ENCODE assay signal across 15 mouse cellular contexts in the genomic region with DNA sequence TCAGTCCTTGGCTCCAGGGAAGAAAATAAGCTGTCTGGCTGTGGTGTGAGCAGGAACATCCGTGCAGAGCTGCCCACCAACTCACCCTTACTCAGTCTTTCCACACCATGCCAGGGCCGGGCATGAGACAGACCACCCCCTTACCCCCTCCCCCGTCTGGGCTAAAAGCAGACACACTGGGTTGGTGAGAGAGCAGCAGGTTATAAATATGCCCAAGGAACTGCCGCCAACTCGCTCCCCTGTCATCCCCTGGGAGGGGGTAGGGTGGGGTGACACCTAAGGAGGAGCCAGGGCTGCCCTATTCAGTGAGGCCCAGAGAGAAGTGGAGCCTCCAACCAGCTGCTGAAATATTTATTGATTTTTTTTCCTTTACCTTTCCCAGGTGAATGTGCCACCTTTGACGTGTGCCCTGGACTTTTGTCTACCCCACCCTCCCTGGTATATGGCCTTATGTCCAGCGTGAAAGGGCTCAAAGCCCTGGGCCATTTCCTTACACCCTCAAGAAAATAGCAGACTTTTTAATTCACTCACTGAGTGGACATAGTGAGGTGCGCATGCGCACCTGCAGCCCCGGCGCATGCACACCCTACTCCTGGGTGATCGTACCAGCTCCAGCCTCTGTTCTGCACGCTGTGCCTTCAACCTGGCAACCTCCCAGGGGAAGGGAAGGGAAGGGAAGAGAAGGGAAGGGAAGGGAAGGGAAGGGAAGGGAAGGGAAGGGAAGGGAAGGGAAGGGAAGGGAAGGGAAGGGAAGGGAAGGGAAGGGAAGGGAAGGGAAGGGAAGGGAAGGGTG. TPM values are rescaled to one million over a fixed set of nuclear protein-coding genes. Genes with fewer than 3 reads are reported as not detected.
A peak's percentile ranks its signal among the peaks of the same experiment; 100 is the strongest.
DNase-seq lines count a peak whose midpoint lies in the region; ATAC-seq lines count a peak whose summit lies in the region.
"Had no signal": no experiment of that assay in that cellular context is flagged by ENCODE, and none has a peak within 500 bp of the region (broad histone marks: within the 10 kb centered on the region; RNA-seq: fewer than 3 reads in every experiment).

No protein-coding gene starts in this region.

- ATAC-seq in heart, embryonic 11.5 days (replicated peaks; ENCODE audit: insufficient number of reproducible peaks, low FRiP score, low TSS enrichment): no peak
- ATAC-seq in embryonic facial prominence, embryonic 14.5 days (ENCODE audit: low read depth): peak; percentile 34; the same call in 1 of the 2 replicates
- ATAC-seq in hindbrain, embryonic 14.5 days (ENCODE audit: low FRiP score): no peak
- no peak for ATAC-seq in neural tube, embryonic 11.5 days (ENCODE audit: insufficient read depth, low FRiP score, low TSS enrichment)

- peaks cover 13% of the 10 kb centered on the region; the same call in 1 of the 2 replicates for H3K4me1 ChIP-seq in heart, embryonic 11.5 days (ENCODE audit: control insufficient read depth, insufficient read depth, low read length)
- 0 out of 2 replicates have a peak, but pooled peaks cover 9% of the 10 kb centered on the region for H3K4me1 ChIP-seq in embryonic facial prominence, embryonic 14.5 days (ENCODE audit: control insufficient read depth, insufficient read depth, low read length)
- H3K4me1 ChIP-seq in hindbrain, embryonic 14.5 days (replicated peaks; ENCODE audit: control insufficient read depth, insufficient read depth, low read length): peaks cover 8% of the 10 kb centered on the region
- H3K4me1 ChIP-seq in neural tube, embryonic 11.5 days (ENCODE audit: control insufficient read depth, insufficient read depth, low read length): peaks cover 29% of the 10 kb centered on the region

- H3K9me3 ChIP-seq in heart, embryonic 11.5 days (replicated peaks; ENCODE audit: control insufficient read depth, low read length): no peaks in the 10 kb centered on the region
- no peaks in the 10 kb centered on the region for H3K9me3 ChIP-seq in embryonic facial prominence, embryonic 14.5 days (ENCODE audit: control insufficient read depth, low read length)
- H3K9me3 ChIP-seq in hindbrain, embryonic 14.5 days (ENCODE audit: control insufficient read depth, low read length): no peaks in the 10 kb centered on the region
- H3K9me3 ChIP-seq in neural tube, embryonic 11.5 days (ENCODE audit: control insufficient read depth, low read length): no peaks in the 10 kb centered on the region

- H3K9ac ChIP-seq in heart, embryonic 11.5 days (ENCODE audit: low read depth, low read length): no peak overlapping the region
- H3K9ac ChIP-seq in embryonic facial prominence, embryonic 14.5 days (ENCODE audit: low read depth, low read length): no peak overlapping the region
- H3K9ac ChIP-seq in hindbrain, embryonic 14.5 days: no peak overlapping the region
- H3K9ac ChIP-seq in neural tube, embryonic 11.5 days (ENCODE audit: low read length): peak overlapping the region; percentile 18; the same call in 1 of the 2 replicates

- 8% methylated on average over 13 of the region's 13 CpGs for WGBS in heart, embryonic 11.5 days (ENCODE audit: insufficient replicate concordance)
- 3% methylated on average over 12 of the region's 13 CpGs for WGBS in embryonic facial prominence, embryonic 14.5 days
- 3% methylated on average over 13 of the region's 13 CpGs for WGBS in hindbrain, embryonic 14.5 days
- 4% methylated on average over 12 of the region's 13 CpGs for WGBS in neural tube, embryonic 11.5 days

- DNase-seq in heart, postnatal 4 days: peak; percentile 63
- no peak for DNase-seq in embryonic facial prominence, embryonic 14.5 days (ENCODE audit: low spot score)
- DNase-seq in hindbrain, embryonic 14.5 days (ENCODE audit: low spot score): peak; percentile 63
- peak; percentile 57 for DNase-seq in neural tube, embryonic 11.5 days (ENCODE audit: low spot score)
- no peak for DNase-seq in adrenal gland, adult (ENCODE audit: inconsistent age in 2 of 2, low spot score in 1 of 2)
- DNase-seq in spleen, postnatal 10 days (ENCODE audit: low spot score in 2 of 2): no peak
- DNase-seq: adrenal gland, adult 8-10 months; lung, postnatal 10 days; right cerebral cortex, postnatal 14 days had no signal

- H3K27ac ChIP-seq in heart, embryonic 11.5 days (ENCODE audit: low read depth, low read length): no peak overlapping the region
- H3K27ac ChIP-seq in embryonic facial prominence, embryonic 14.5 days (replicated peaks; ENCODE audit: low read depth, low read length): no peak overlapping the region
- H3K27ac ChIP-seq in hindbrain, embryonic 14.5 days: no peak overlapping the region
- no peak overlapping the region for H3K27ac ChIP-seq in neural tube, embryonic 11.5 days (ENCODE audit: low read depth, low read length)

- no peak overlapping the region; the same call in 1 of the 2 replicates for H3K4me2 ChIP-seq in heart, embryonic 11.5 days
- no peak overlapping the region for H3K4me2 ChIP-seq in embryonic facial prominence, embryonic 14.5 days (ENCODE audit: low read depth, low read length)
- peak overlapping the region; percentile 3; the same call in 1 of the 2 replicates for H3K4me2 ChIP-seq in hindbrain, embryonic 14.5 days (replicated peaks)
- H3K4me2 ChIP-seq in neural tube, embryonic 11.5 days (ENCODE audit: low read depth): no peak overlapping the region; the same call in 1 of the 2 replicates

- H3K36me3 ChIP-seq in heart, embryonic 11.5 days (ENCODE audit: control insufficient read depth, insufficient read depth, low read length): no peaks in the 10 kb centered on the region
- no peaks in the 10 kb centered on the region for H3K36me3 ChIP-seq in embryonic facial prominence, embryonic 14.5 days (ENCODE audit: control insufficient read depth, insufficient read depth, low read length)
- H3K36me3 ChIP-seq in hindbrain, embryonic 14.5 days (replicated peaks; ENCODE audit: control insufficient read depth, insufficient read depth): no peaks in the 10 kb centered on the region
- no peaks in the 10 kb centered on the region for H3K36me3 ChIP-seq in neural tube, embryonic 11.5 days (ENCODE audit: control insufficient read depth, insufficient read depth, low read length)

- H3K4me3 ChIP-seq in heart, embryonic 11.5 days (ENCODE audit: low read depth, low read length): no peak overlapping the region
- no peak overlapping the region for H3K4me3 ChIP-seq in embryonic facial prominence, embryonic 14.5 days (ENCODE audit: low read depth, low read length)
- no peak overlapping the region for H3K4me3 ChIP-seq in hindbrain, embryonic 14.5 days (replicated peaks; ENCODE audit: low read length)
- H3K4me3 ChIP-seq in neural tube, embryonic 11.5 days (ENCODE audit: low read depth, low read length): no peak overlapping the region
- H3K4me3 ChIP-seq: myocyte had no signal

- H3K27me3 ChIP-seq in heart, embryonic 11.5 days (ENCODE audit: control insufficient read depth, insufficient read depth, low read length): peaks cover 100% of the 10 kb centered on the region
- peaks cover 99% of the 10 kb centered on the region for H3K27me3 ChIP-seq in embryonic facial prominence, embryonic 14.5 days (replicated peaks; ENCODE audit: control insufficient read depth, insufficient read depth, low read length)
- H3K27me3 ChIP-seq in hindbrain, embryonic 14.5 days (ENCODE audit: control insufficient read depth, insufficient read depth, low read length): peaks cover 98% of the 10 kb centered on the region
- H3K27me3 ChIP-seq in neural tube, embryonic 11.5 days (ENCODE audit: control insufficient read depth, insufficient read depth, low read length): peaks cover 93% of the 10 kb centered on the region

RNA-seq across cellular contexts. Expression of gene Wnt1, which starts 7.3 kb away (rescaled TPM):
- total RNA-seq in heart, postnatal 4 days (2021): not detected
- polyA plus RNA-seq in heart, embryonic 11.5 days (2014; fragmentation: Nextera tagmentation; extraction: Ambion mirVana): not detected in 2 replicates
- polyA plus RNA-seq in embryonic facial prominence, embryonic 14.5 days (2014; fragmentation: Nextera tagmentation; extraction: Ambion mirVana): 0.10 TPM in 1 of 2 replicates, not detected in the other
- 1.9 and 2.1 TPM in 2 replicates for polyA plus RNA-seq in hindbrain, embryonic 14.5 days (2014; fragmentation: Nextera tagmentation; extraction: Ambion mirVana)
- polyA plus RNA-seq in neural tube, embryonic 11.5 days (2014; fragmentation: Nextera tagmentation; extraction: Ambion mirVana): 11.8 and 12.9 TPM in 2 replicates
- total RNA-seq: adrenal gland, adult 8-10 months; hematopoietic stem cell, adult 5-6 weeks; MEL had no signal
- polyA plus RNA-seq: limb, embryonic 11.5 days; thymus, postnatal 0 days had no signal

RNA-seq across cellular contexts. Expression of gene Ddn, which starts 12.3 kb away (rescaled TPM):
- total RNA-seq in heart, postnatal 4 days (2021): 1 to 10 TPM in 1 of 2 experiments, under 1 TPM in 1; 0.93 to 1.2 TPM
- 0.11 and 0.25 TPM in 2 replicates for polyA plus RNA-seq in heart, embryonic 11.5 days (2014; fragmentation: Nextera tagmentation; extraction: Ambion mirVana)
- 0.07 TPM in 1 of 2 replicates, not detected in the other for polyA plus RNA-seq in embryonic facial prominence, embryonic 14.5 days (2014; fragmentation: Nextera tagmentation; extraction: Ambion mirVana)
- 0.59 and 0.64 TPM in 2 replicates for polyA plus RNA-seq in hindbrain, embryonic 14.5 days (2014; fragmentation: Nextera tagmentation; extraction: Ambion mirVana)
- 0.48 and 0.78 TPM in 2 replicates for polyA plus RNA-seq in neural tube, embryonic 11.5 days (2014; fragmentation: Nextera tagmentation; extraction: Ambion mirVana)
- polyA plus RNA-seq: limb, embryonic 11.5 days had no signal

RNA-seq across cellular contexts. Expression of gene Wnt10b, which starts 19.0 kb away (rescaled TPM):
- total RNA-seq in heart, postnatal 4 days (2021): under 1 TPM; 0.36 to 0.50 TPM
- polyA plus RNA-seq in heart, embryonic 11.5 days (2014; fragmentation: Nextera tagmentation; extraction: Ambion mirVana): not detected in 2 replicates
- polyA plus RNA-seq in embryonic facial prominence, embryonic 14.5 days (2014; fragmentation: Nextera tagmentation; extraction: Ambion mirVana): 4.1 and 4.3 TPM in 2 replicates
- not detected in 2 replicates for polyA plus RNA-seq in hindbrain, embryonic 14.5 days (2014; fragmentation: Nextera tagmentation; extraction: Ambion mirVana)
- polyA plus RNA-seq in neural tube, embryonic 11.5 days (2014; fragmentation: Nextera tagmentation; extraction: Ambion mirVana): 0.51 and 0.95 TPM in 2 replicates

RNA-seq across cellular contexts. Expression of gene Arf3, which starts 34.0 kb away (rescaled TPM):
- total RNA-seq in heart, postnatal 4 days (2021): 10 to 100 TPM; 40.9 to 43.7 TPM
- 22.8 and 30.7 TPM in 2 replicates for polyA plus RNA-seq in heart, embryonic 11.5 days (2014; fragmentation: Nextera tagmentation; extraction: Ambion mirVana)
- polyA plus RNA-seq in embryonic facial prominence, embryonic 14.5 days (2014; fragmentation: Nextera tagmentation; extraction: Ambion mirVana): 33.9 and 34.8 TPM in 2 replicates
- 77.2 and 84.7 TPM in 2 replicates for polyA plus RNA-seq in hindbrain, embryonic 14.5 days (2014; fragmentation: Nextera tagmentation; extraction: Ambion mirVana)
- 42.0 and 44.0 TPM in 2 replicates for polyA plus RNA-seq in neural tube, embryonic 11.5 days (2014; fragmentation: Nextera tagmentation; extraction: Ambion mirVana)

RNA-seq across cellular contexts. Expression of gene Prkag1, which starts 34.3 kb away (rescaled TPM):
- total RNA-seq in heart, postnatal 4 days (2021): 10 to 100 TPM; 88.9 to 89.3 TPM
- 72.1 and 74.7 TPM in 2 replicates for polyA plus RNA-seq in heart, embryonic 11.5 days (2014; fragmentation: Nextera tagmentation; extraction: Ambion mirVana)
- 71.7 and 80.6 TPM in 2 replicates for polyA plus RNA-seq in embryonic facial prominence, embryonic 14.5 days (2014; fragmentation: Nextera tagmentation; extraction: Ambion mirVana)
- 59.0 and 65.3 TPM in 2 replicates for polyA plus RNA-seq in hindbrain, embryonic 14.5 days (2014; fragmentation: Nextera tagmentation; extraction: Ambion mirVana)
- 73.1 and 74.0 TPM in 2 replicates for polyA plus RNA-seq in neural tube, embryonic 11.5 days (2014; fragmentation: Nextera tagmentation; extraction: Ambion mirVana)

Comparison
In these comparisons a context has a peak if more than half of its experiments do, and no peak if none do; other contexts are left out.
1. DNase-seq: peak in heart, postnatal 4 days (single experiment), hindbrain, embryonic 14.5 days (single experiment) and neural tube, embryonic 11.5 days (single experiment); none in embryonic facial prominence, embryonic 14.5 days (single experiment), adrenal gland, adult (0 of 2) and spleen, postnatal 10 days (0 of 2).